Mouse (Mus musculus) CH12.LX (cell line): ENCODE measurements at regions not wholly inside any gene's neighbourhood (a gene's known extent, or its start where the extent isn't known, plus 50 kb on each side); places are given as distances from the start of the nearest gene placed in this dataset.

Experiments used
- CTCF ChIP-seq, 2 experiments: IDR thresholded peaks in 1 of 2; conservative IDR thresholded peaks in 1 of 2; 2 replicates each; pipeline ENCODE4 v1.5.1; 2011 to 2012; ENCODE audit warnings: low read depth in 2 of 2, low read length in 2 of 2, improper control_type of control experiment in 1 of 2, inconsistent platforms in 1 of 2, mild to moderate bottlenecking in 1 of 2, moderate library complexity in 1 of 2
- ELF1 ChIP-seq: IDR thresholded peaks from 2 replicates; pipeline ENCODE4 v1.6.1; 2014; ENCODE audit warnings: low read depth, mild to moderate bottlenecking, inconsistent platforms, low read length, improper control_type of control experiment
- EP300 ChIP-seq: IDR thresholded peaks from 2 replicates; pipeline ENCODE4 v1.6.1; 2011; ENCODE audit warnings: low read length, improper control_type of control experiment
- HCFC1 ChIP-seq: IDR thresholded peaks from 2 replicates; pipeline ENCODE4 v1.6.1; 2012; ENCODE audit warnings: low read depth, mild to moderate bottlenecking, inconsistent platforms, low read length, improper control_type of control experiment
- MAZ ChIP-seq: IDR thresholded peaks from 2 replicates; pipeline ENCODE4 v1.6.1; 2012; ENCODE audit warnings: low read depth, mild to moderate bottlenecking, inconsistent platforms, low read length, improper control_type of control experiment, moderate library complexity
- MEF2A ChIP-seq: IDR thresholded peaks from 2 replicates; pipeline ENCODE4 v1.6.1; 2014; ENCODE audit warnings: low read depth, mild to moderate bottlenecking, inconsistent platforms, low read length, improper control_type of control experiment, borderline replicate concordance
- POLR2AphosphoS2 ChIP-seq: IDR thresholded peaks from 2 replicates; pipeline ENCODE4 v1.6.1; 2011; ENCODE audit warnings: low read depth, low read length, improper control_type of control experiment
- TBP ChIP-seq: conservative IDR thresholded peaks from 2 replicates; pipeline ENCODE4 v1.6.1; 2011; ENCODE audit warnings: low read depth, low read length, improper control_type of control experiment

GRCm38 (mm10) chr2:172620001-172620400 is 70.6 kb downstream of the Tfap2c start:
- TF ChIP-seq POLR2AphosphoS2 = no peak
- TF ChIP-seq HCFC1 = no peak
- TF ChIP-seq EP300 = no peak
- no peak for TF ChIP-seq MAZ
- TF ChIP-seq ELF1 = no peak
- no peak for TF ChIP-seq CTCF (conservative IDR thresholded peaks at IDR 0.05 in 1 of 2, IDR thresholded peaks at IDR 0.05 in 1 of 2; ENCODE audit: low read depth in 2 of 2, low read length in 2 of 2)
- TF ChIP-seq TBP = no peak
- no peak for TF ChIP-seq MEF2A
